Mouse (Mus musculus) mouse trophoblast stem cell (cell line): ENCODE data around the gene Olfr998.
"Not testable (repeated sequence)": the region's sequence is repeated elsewhere in the genome, so short reads cannot be mapped to it uniquely, and the experiment has no call there.

Experiments
- in situ Hi-C, 2 experiments: fragments of 300-500 bp; cut with MseI, MboI; formaldehyde crosslinking; loops; 2 replicates in 1 of 2; 3 replicates in 1 of 2; pipeline ENCODE4 v1.15.1; 2025

Gene Olfr998

DNA sequence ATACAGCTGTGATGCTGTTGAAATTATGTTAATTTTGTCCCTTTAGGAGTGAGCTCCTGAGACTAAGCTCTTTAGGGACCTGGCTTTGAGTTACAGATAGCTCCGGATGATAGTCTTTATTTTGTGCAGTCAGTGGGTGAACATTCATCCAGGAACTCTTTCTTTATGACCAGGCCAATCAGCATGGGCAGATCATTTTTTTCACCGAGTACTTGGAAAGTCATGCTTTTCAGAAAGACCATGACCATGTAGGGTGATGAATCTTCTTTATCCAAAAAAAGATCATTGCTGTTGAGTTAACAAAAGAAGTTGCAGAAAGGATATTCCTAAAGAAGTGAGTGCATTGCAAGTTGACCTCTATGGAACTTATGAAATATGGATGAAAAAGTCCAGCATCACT lies at the start of gene Olfr998:
Gene Olfr998, plus strand, starts transcription at position 301 of the 400 bp plus-strand sequence.
- in situ Hi-C loops: not testable (repeated sequence)

DNA sequence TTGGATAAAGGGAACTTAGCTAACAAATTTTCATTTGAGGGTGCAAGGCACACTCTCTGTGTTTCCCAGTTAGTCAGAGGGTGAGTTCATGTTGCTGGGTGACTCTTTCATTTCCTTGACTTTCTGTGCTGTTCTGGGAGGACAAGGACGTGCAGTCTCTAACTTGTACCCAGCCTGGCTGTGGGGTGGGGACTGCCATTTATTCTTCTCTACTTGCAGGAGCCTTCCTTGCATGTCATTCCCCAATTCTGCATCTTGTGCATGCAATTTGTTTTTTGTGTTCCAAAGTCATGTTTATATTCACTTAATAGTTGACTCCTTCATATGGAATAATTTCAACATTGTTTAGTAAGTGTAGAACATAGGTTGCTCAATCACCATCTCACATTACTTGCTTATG lies 33.9 kb upstream of the Olfr998 start:
- in situ Hi-C loops: loop anchor here in 1 of 2 experiments (25.0 kb wide), 1 partner anchor 293 kb away; no protein-coding TSS in a partner anchor

DNA sequence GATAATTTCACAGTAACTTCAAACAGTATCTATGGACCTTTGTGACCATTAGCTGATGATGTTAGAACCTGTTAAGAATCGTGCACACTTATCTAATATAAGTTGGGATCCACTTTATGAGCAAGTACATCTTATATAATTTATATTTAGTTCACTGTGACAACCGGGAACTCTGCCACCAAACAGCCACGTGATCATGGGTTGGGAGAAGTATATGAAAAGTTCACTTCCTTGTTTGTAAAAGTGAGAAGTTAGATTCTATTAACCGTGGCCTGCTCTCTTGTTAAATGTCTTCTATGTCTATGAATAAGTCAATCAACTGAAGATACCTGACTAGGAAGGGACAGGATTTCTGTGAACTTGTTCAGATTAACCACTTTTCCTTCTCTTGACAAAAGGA lies 28.5 kb upstream of the Olfr998 start:
- in situ Hi-C loops: loop anchor here (5.0 to 25.0 kb wide), 3 partner anchors 298 to 438 kb away; no protein-coding TSS in a partner anchor

DNA sequence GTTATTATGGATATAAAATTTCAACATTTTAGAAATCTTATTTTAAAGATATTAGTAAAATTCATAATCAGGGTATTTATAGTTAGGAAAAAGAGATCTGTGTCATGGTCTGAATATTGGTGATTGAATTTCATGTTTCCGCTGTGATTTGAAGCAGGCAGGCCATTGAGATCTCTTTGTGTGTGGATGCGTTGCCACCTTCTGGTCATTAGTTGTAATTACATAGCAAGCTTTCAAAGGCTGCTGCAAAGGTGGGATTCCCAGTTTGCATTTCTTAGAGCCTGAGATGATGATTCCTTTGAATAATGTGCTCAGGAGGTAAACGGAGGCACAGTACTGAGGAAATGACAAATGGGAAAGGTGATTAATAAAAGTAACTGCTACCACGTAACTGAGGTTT lies 27.6 kb upstream of the Olfr998 start:
- in situ Hi-C loops: loop anchor here (5.0 to 25.0 kb wide), 3 partner anchors 299 to 439 kb away; no protein-coding TSS in a partner anchor

GRCm38 (mm10) chr2:85578915-85579314 lies 9.8 kb upstream of the Olfr998 start, which contains the start of gene Olfr996:
Gene Olfr996 (plus strand): TSS chr2:85579215.
- in situ Hi-C loops: no loop called here

DNA sequence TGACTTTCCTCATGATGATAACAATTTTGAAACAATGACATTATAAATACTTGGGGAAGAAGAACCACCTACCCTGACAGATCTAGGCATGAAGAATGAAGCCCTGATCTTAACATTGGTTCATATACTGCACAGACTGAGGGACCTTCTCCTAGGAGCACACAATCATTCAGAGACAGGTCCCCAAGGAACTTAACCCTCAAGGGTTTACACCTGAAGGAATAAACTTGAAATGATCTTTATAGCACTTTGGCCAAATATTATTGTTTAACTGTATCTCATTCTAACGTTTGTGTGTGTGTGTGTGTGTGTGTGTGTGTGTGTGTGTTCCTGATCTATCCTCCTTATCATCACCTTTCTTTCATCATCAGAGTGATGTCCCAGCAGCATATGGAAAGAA lies 23.1 kb downstream of the Olfr998 start, which contains the start of gene Olfr1000:
Gene Olfr1000, minus strand, starts transcription at position 101 of the 400 bp plus-strand sequence.
- in situ Hi-C loops: no loop called here
